Mouse (Mus musculus): Measurements from ENCODE around the gene Amph.
"Not testable (repeated sequence)": the region's sequence is repeated elsewhere in the genome, so short reads cannot be mapped to it uniquely, and the experiment has no call there.

Gene Amph

GRCm38 (mm10) chr13:18948171-18949028 lies at the start of gene Amph:
TSS of gene Amph (plus strand) at chr13:18948205.
- DNase-seq (ENCODE audit: extremely low spot score, low spot score), result peak; percentile 70

DNA sequence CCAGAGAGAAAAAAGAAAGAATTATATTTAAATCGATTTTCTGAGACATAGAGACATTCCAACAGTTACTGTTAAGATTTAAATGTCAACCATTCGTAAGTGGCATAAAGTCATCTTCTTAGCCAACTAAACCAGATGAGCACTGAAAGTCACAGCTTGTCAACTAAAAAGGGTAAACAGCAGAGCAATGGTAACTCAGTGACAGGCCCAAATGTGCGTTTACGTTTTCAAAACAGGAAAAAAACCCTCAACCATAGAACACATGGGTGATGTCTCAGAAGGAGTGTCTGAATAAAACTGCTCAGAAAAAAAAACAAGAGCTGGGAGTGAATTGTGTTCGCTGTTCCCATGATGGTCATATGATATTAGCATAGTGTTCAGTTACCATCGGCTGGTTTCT lies 44.4 kb upstream of the Amph start:
- no peak for DNase-seq (ENCODE audit: extremely low spot score, low spot score)

GRCm38 (mm10) chr13:18914774-18915173 lies 33.2 kb upstream of the Amph start:
- DNase-seq (ENCODE audit: extremely low spot score, low spot score), result no peak

- DNase-seq (ENCODE audit: extremely low spot score, low spot score), result not testable (repeated sequence)
Measured at GRCm38 (mm10) chr13:18933191-18933590, 14.8 kb upstream of the Amph start.

- DNase-seq (ENCODE audit: extremely low spot score, low spot score), result no peak
Measured at GRCm38 (mm10) chr13:18947686-18948085, 319 bp upstream of the Amph start.

- DNase-seq (ENCODE audit: extremely low spot score, low spot score), result no peak
Measured at GRCm38 (mm10) chr13:18949029-18949350, 985 bp downstream of the Amph start.

GRCm38 (mm10) chr13:18949626-18950200 lies 1.7 kb downstream of the Amph start:
- peak; percentile 14 for DNase-seq (ENCODE audit: extremely low spot score, low spot score)

GRCm38 (mm10) chr13:18953575-18953974 lies 5.6 kb downstream of the Amph start:
- no peak for DNase-seq (ENCODE audit: extremely low spot score, low spot score)

DNA sequence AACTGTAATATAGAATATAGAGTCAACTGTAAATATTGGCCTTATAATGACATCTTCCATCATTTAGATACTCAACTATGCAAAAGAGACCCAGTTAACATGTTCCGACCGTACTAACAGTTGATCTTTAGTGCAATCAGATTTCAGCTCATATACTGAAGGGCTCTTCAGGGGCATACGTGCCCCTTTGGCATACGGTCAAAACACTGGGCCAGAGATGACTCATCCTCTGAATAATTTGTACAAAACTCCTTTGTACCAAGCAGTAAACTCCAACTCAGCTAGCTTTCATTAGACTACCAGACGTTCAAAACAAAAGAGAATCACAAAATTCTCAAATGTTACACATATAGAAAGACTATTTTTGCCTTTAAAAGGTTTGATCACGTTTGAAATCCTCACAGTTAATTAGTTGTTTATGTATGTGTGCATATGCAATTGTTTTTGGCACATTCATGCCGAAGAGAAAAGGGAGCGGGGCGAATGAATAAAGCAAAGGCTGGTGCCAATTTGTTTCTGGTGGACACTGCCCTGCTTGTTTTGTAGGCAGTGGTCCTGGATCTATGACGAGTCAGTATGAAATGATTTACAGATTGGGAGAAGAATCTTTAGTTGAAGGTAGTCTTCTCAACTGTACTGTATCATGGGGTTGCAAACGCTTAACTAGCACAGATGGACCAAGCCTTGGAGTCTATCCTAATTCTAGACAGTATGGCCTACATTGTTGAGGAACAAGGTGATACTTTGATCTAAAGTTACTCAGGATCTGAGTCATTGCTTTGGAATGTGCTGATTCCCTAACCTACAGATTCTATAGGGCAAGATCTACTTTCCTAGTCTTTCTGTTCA lies 8.3 kb downstream of the Amph start:
- DNase-seq (ENCODE audit: extremely low spot score, low spot score), result no peak

DNA sequence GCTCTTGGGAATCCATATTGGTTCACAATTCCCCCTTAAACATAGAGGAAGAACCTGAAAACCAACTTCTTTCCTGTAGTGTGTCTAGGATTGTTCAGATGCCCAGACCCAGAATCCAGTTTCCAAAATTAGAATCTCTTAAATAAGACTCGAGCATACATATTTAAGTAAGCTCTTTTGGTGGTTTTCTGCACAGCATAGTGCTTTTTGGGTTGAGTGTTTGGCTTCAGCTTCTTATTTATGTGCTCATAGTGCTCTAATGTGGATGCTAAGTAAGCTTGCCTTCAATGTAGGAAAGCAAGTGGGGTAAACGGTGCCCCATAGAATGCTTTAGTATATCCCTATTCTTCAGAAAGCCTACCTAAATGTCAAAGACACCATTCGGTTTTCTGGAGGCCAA lies 9.0 kb downstream of the Amph start:
- no peak for DNase-seq (ENCODE audit: extremely low spot score, low spot score)

GRCm38 (mm10) chr13:18972571-18972970 lies 24.6 kb downstream of the Amph start:
- DNase-seq (ENCODE audit: extremely low spot score, low spot score), result no peak

DNA sequence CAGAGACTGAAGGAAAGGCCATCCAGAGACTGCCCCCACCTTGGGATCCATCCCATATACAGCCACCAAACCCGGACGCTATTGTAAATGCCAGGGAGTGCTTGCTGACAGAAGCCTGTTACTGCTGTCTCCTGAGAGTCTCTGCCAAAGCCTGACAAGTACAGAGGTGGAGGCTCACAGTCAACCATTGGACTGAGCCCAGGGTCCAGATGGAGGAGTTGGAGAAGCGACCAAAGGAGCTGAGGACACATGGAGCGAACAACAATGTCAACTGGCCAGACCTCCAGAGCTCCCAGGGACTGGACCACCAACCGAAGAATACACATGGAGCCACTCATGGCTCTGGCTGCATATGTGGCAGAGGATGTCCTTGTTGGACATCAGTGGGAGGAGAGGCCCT lies 26.3 kb downstream of the Amph start:
- DNase-seq (ENCODE audit: extremely low spot score, low spot score), result no peak

DNA sequence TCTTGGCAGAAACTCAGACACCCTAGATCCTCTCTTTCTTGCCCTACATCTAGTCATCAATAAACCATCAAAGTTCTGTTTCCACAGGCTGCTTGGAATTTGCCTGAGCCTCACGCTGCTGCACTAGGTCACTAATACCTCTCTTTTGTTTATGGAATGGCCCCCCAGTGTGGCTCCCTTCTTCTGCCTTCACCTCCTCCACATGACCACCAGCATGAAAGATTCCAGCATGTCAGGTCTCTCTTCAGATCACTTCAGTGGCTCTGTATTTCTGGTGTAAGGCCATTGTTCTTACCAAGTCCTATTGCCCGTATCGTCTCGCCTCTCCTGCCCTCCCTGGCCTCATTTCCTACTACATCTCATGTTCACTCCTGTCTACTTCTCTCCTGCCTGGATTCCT lies 39.3 kb downstream of the Amph start:
- no peak for DNase-seq (ENCODE audit: extremely low spot score, low spot score)

GRCm38 (mm10) chr13:18988323-18988722 lies 40.3 kb downstream of the Amph start:
- DNase-seq (ENCODE audit: extremely low spot score, low spot score), result no peak

- DNase-seq (ENCODE audit: extremely low spot score, low spot score), result no peak
Measured at GRCm38 (mm10) chr13:18989185-18989714, 41.2 kb downstream of the Amph start.

- no peak for DNase-seq (ENCODE audit: extremely low spot score, low spot score)
Measured at GRCm38 (mm10) chr13:19002502-19002901, 54.5 kb downstream of the Amph start.

DNA sequence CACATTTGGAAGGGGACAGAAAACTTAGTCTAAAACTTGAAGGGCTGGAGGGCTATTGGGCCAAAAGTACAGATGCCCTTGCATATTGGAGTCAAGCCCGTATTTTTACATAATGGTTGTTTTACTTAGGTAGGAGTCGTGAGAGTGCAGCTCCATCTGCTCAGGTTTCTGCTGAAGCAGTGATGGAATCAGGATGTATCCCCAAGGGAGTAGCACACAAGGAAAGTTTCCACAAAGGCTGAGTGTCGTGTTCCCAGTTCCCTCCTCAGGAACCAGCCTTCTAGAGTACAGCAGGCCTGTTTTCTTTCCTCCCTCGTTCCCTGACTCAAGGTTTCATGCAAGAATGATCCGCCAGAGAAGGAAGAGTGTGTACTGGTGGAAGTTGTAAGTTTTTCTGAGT lies 56.4 kb downstream of the Amph start:
- DNase-seq (ENCODE audit: extremely low spot score, low spot score), result no peak

- no peak for DNase-seq (ENCODE audit: extremely low spot score, low spot score)
Measured at GRCm38 (mm10) chr13:19008440-19008839, 60.4 kb downstream of the Amph start.

- no peak for DNase-seq (ENCODE audit: extremely low spot score, low spot score)
Measured at GRCm38 (mm10) chr13:19014825-19015375, 66.9 kb downstream of the Amph start.

DNA sequence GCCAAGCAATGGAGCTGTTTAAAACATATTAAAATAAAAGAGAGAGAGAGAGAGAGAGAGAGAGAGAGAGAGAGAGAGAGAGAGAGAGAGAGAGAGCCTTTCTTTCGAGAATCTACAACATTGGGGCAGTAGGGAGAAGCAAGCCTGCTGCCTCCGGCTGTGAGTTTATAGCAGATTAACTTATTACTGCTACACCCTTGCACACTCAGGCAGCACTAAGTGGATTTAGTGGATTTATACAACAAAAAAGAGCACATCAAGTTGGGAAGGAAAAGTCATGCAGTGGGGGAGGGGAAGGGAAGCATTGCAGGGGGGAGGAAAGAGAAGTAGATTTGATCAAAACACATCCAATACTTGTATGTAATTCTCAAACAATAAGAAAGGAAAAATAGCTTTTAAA lies 73.5 kb downstream of the Amph start:
- no peak for DNase-seq (ENCODE audit: extremely low spot score, low spot score)

DNA sequence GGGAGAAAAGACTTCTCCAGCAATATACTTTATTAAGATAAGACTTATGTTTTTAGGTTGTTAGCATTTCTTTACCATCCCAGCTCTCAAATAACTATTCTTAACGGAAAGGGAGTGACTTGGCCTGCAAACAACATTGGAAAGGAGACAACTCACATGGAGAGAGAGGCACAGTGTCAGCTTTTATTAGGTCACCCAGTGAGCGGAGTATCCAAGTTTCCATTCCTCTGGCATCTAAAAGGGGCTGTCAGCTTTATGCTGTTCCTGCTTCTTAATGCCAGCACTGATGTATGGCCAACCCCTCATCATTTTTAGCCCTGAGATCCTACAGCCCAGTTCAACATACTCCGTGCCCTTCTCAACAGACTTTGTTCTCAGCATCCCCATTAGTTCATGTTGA lies 74.3 kb downstream of the Amph start:
- DNase-seq (ENCODE audit: extremely low spot score, low spot score), result no peak
